Mouse (Mus musculus) right cerebral cortex, postnatal 14 days (tissue): Measurements from ENCODE around the gene 9330182L06Rik.

Experiments
- DNase-seq: peaks from one replicate; pipeline ENCODE4 v3.0.0; 2022

The 9330182L06Rik gene

GRCm38 (mm10) chr5:9265586-9266279, at the start of gene 9330182L06Rik:
TSS of gene 9330182L06Rik (plus strand) at chr5:9266118.
- DNase-seq = peak; percentile 80

GRCm38 (mm10) chr5:9227456-9228008, 38.4 kb upstream of the 9330182L06Rik start:
- no peak for DNase-seq

GRCm38 (mm10) chr5:9264361-9264760, 1.6 kb upstream of the 9330182L06Rik start:
- DNase-seq = no peak

GRCm38 (mm10) chr5:9266280-9266923, 484 bp downstream of the 9330182L06Rik start:
- peak; percentile 6 for DNase-seq

GRCm38 (mm10) chr5:9269666-9270065, 3.7 kb downstream of the 9330182L06Rik start:
- no peak for DNase-seq

GRCm38 (mm10) chr5:9272976-9273375, 7.1 kb downstream of the 9330182L06Rik start:
- DNase-seq = no peak

GRCm38 (mm10) chr5:9295777-9296549, 30.0 kb downstream of the 9330182L06Rik start:
- DNase-seq = no peak

DNA sequence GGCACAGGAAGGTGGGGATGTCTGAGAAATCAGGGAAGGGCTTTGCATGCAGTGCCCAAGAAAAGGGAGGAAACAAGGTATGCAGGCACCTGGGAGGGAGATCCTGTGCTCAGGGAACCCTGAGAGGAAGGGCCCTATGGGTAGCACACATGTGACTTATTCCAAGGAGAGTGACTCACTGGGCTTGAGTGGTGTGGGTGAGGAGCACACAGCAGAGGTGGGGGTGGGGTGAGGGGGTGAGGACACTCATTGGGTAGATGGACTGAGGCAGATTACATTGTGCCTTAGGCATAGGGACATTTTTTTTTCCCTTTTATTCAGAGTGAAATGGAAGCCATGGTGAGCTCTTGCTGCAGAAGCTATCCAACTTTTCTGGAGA, 30.6 kb downstream of the 9330182L06Rik start:
- no peak for DNase-seq

- no peak for DNase-seq
Measured at GRCm38 (mm10) chr5:9326863-9327262, 60.9 kb downstream of the 9330182L06Rik start.

DNA sequence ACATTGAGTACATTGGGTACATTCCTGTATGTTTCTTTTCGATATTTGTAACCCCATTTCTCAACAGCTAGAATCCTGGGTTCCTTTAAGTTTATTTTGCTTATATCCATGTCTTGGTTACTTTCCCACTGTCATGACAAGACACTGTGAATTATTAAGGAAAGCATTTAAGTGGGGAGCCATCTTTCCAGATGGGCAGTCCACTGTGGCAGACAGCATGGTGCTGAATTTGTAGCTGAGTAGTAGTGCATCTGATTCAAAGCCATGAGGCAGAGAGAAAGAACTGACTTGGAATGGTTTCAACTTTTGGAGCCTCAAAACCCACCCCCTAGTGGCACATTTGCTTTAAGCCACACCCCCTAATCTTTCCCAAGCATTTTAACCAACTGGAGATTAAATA, 61.6 kb downstream of the 9330182L06Rik start:
- no peak for DNase-seq

DNA sequence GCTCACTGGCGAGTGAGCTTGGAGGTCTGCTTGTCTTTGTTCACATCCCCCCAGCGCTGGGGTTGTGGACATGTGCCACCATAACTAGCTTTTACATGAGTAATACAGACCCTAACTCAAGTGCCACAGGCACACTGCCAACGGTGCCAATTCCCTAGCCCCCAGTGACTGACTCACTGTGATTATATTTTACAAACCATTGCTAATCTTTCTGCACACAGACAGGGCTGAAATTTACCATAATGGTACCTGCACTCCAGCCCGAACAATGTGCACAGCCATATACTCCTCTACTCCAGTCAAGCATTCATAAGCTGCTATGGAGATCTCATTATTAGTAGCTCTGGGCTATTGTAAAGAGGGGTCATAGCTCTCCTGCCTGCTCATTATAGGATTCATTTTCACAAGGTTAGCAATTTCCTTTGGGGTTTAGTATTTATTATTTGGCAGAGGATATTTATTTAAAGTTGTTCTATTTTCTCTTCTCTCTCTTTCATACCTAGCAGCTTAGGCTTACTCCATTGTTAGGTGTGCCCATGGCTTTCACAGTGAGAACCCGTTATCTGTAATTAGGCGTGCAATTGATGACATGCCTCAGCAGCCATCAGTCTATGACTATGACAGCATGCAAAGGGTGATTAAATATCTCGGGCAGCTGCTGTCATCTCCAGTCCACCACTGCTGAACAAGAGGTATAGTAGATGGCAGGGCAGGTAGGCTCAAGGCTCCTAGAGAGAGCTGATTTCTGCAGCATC, 73.0 kb downstream of the 9330182L06Rik start:
- DNase-seq = no peak

GRCm38 (mm10) chr5:9339511-9340173, 73.7 kb downstream of the 9330182L06Rik start:
- DNase-seq = no peak

DNA sequence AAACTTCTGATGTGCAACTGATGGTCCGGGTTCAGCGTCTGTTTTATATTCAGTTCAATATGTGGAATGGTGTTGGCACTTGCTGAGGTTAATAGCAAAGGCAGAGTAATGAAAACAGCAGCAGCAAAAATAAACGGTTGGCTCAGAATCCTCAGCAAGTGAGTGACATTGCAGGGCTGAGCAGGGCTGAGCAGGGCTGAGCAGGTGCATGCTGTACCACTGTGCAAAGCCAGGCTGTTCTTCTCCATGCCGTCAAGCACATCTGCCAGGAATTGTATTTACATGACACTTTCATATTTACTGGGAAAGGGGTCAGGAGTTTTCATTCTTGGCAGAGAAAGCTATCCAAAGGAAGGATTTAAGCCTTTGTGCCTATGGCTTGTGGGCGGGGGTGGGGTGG, 78.7 kb downstream of the 9330182L06Rik start:
- DNase-seq = no peak

GRCm38 (mm10) chr5:9345038-9345617, 79.2 kb downstream of the 9330182L06Rik start:
- no peak for DNase-seq

GRCm38 (mm10) chr5:9345625-9346024, 79.7 kb downstream of the 9330182L06Rik start:
- DNase-seq = no peak

DNA sequence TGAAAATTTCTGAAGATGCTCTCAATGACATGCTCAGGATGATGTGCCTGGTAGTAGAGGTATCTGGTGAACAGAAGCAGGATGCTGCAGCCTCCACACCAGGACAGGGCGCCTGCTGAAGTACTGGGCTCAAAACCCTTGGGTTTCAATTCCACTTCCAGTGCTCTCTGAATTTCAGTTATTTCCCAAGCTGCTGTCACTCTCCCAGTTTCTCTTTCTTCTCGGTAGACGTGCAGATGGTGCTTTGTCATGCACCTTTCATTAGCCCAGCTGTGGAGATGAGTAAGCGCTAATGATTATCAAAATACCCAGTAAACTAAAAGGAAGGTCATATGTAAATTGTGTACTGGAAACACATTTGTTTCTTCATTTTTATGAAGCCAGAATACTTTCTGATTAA, 80.6 kb downstream of the 9330182L06Rik start:
- no peak for DNase-seq

GRCm38 (mm10) chr5:9352163-9352562, 86.2 kb downstream of the 9330182L06Rik start:
- DNase-seq = no peak

GRCm38 (mm10) chr5:9352646-9353045, 86.7 kb downstream of the 9330182L06Rik start:
- no peak for DNase-seq

DNA sequence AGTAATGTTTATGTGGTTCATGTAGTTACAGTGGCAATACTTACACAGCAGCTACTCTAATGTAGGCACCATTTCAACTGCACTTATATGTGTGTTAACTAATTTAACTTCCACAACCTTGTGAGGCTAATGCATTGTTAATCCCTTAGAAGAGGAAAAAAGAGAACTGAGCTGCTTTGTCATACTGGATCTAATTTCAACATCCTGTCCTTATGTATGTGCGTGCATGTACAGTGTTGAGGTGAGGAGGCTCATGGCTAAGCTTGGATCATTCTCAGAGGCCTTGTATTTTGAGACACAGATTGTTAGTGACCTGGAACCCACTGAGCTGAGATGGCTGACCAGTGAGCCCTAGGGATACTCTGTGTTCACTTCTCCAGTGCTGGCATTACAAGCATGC, 88.3 kb downstream of the 9330182L06Rik start:
- no peak for DNase-seq

DNA sequence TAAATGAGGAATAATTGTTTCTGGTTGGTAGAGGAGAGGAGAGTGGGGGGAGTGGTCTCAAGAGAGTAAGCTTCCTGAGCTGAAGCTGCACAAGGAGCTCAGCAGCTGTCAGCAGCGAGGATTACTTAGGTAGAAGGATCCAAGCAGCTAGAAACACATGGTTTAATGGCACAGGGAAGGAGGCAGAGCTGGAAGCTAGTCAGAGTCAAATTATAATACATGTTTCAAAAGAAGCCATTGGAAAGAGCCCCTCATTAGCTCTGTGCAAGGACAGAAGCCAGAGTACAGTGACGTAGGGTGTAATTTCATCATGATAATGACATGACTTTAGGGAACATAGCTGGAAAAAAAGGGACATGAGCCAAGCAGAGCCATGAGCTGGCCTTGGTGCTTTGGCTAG, 92.2 kb downstream of the 9330182L06Rik start:
- DNase-seq = no peak

- no peak for DNase-seq
Measured at GRCm38 (mm10) chr5:9361982-9362661, 96.2 kb downstream of the 9330182L06Rik start.
